Mouse (Mus musculus): Measurements from ENCODE around the gene Gapdh. TPM values are rescaled to one million over a fixed set of nuclear protein-coding genes. Genes with fewer than 3 reads are reported as not detected.

The Gapdh gene
- total RNA-seq, 1 experiment, result 2,407 TPM

DNA sequence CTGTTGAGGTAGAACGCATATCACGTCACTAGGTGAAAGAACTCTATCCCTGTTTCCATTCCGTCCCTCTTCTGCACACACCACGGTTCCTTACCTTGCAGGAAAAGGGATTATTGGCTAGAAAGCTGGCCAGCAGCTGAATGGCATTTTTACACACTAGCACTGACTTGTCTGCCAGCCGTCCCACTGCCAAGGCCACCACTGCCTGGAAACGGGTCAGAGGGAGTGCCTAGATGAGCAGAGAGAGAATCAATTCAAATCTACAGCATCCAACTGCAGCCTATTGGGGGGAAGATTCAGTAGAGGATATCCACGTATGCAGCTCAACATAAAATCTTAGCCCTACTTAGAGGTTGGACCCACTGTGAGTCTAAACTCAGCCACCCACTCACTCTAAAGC, 13.3 kb upstream of the Gapdh start:
- no peak for DNase-seq (ENCODE audit: low read depth, low spot score)
- TF ChIP-seq MAFK (IDR thresholded peaks at IDR 0.05; ENCODE audit: insufficient read depth, low read depth, low read length) (no peak), CHD2 (IDR thresholded peaks at IDR 0.05; ENCODE audit: low read depth, low read length) (no peak), HCFC1 (IDR thresholded peaks at IDR 0.05; ENCODE audit: borderline replicate concordance, insufficient read depth, low read length) (no peak), ZNF384 (IDR thresholded peaks at IDR 0.05; ENCODE audit: low read depth, low read length) (no peak), ZC3H11A (IDR thresholded peaks at IDR 0.05; ENCODE audit: borderline replicate concordance, low read depth, low read length) (no peak)
- in situ Hi-C loops (cut with MboI; ENCODE audit: low sequenced_read_pairs in 2 of 2, unreplicated experiment in 2 of 2), result no loop called here

DNA sequence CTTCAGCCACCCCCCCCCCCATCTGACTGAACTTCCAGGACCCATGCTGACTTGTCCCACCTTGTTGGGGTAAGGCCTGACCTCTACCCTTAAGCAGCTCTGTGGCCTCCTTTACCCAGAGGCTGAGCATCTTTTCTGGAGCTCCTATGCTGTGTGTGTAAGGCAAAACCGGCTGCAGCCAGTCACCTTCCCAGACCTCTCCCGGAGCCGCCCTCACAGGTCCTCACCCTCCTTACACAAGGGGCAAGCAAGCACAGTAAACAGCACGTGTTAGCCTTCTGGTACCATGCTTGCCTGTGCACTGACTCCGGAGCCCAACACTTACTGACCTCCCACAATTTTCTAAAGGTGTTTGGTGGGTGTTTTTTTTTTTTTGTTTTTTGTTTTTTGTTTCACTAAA, 9.2 kb upstream of the Gapdh start:
- Histone ChIP-seq H3K9me3 (ENCODE audit: control insufficient read depth, insufficient read depth, low read depth, low read length) (no peaks in the 10 kb centered on the region), H3K9ac (ENCODE audit: insufficient read depth, low read depth, low read length, poor library complexity, severe bottlenecking) (no peak overlapping the region), H3K27ac (ENCODE audit: insufficient read depth, low read depth, low read length, poor library complexity, severe bottlenecking) (no peak overlapping the region), H3K4me3 (ENCODE audit: insufficient read depth in 1 of 2, low read depth in 1 of 2, low read length in 2 of 2, poor library complexity in 1 of 2, severe bottlenecking in 1 of 2) (no peak overlapping the region), H3K4me1 (ENCODE audit: control insufficient read depth in 2 of 2, insufficient read depth in 2 of 2, low read length in 2 of 2, poor library complexity in 1 of 2) (peaks cover 15 to 20% of the 10 kb centered on the region in 2 experiments; a peak in 2 of 4 replicates), H3K36me3 (ENCODE audit: control insufficient read depth, insufficient read depth, low read length, poor library complexity, severe bottlenecking) (peaks cover 84% of the 10 kb centered on the region)
- TF ChIP-seq MAFK (IDR thresholded peaks at IDR 0.05; ENCODE audit: insufficient read depth, low read depth, low read length) (no peak), CHD2 (IDR thresholded peaks at IDR 0.05; ENCODE audit: low read depth, low read length) (no peak), HCFC1 (IDR thresholded peaks at IDR 0.05; ENCODE audit: borderline replicate concordance, insufficient read depth, low read length) (no peak), ZNF384 (IDR thresholded peaks at IDR 0.05; ENCODE audit: low read depth, low read length) (no peak), ZC3H11A (IDR thresholded peaks at IDR 0.05; ENCODE audit: borderline replicate concordance, low read depth, low read length) (no peak)
- in situ Hi-C loops (cut with MboI; ENCODE audit: low sequenced_read_pairs in 2 of 2, unreplicated experiment in 2 of 2), result no loop called here
- no peak for DNase-seq (ENCODE audit: low read depth, low spot score)

More for the DNA sequence above, 13.3 kb upstream of the Gapdh start:
- no peak overlapping the region for H3K27ac ChIP-seq (ENCODE audit: insufficient read depth, low read depth, low read length, poor library complexity, severe bottlenecking)
- H3K4me1 ChIP-seq (ENCODE audit: control insufficient read depth in 2 of 2, insufficient read depth in 2 of 2, low read length in 2 of 2, poor library complexity in 1 of 2), result peaks cover 0 to 2% of the 10 kb centered on the region in 2 experiments; a peak in 1 of 4 replicates
- no peak overlapping the region for H3K4me3 ChIP-seq (ENCODE audit: insufficient read depth in 1 of 2, low read depth in 1 of 2, low read length in 2 of 2, poor library complexity in 1 of 2, severe bottlenecking in 1 of 2)
- H3K36me3 ChIP-seq (ENCODE audit: control insufficient read depth, insufficient read depth, low read length, poor library complexity, severe bottlenecking), result peaks cover 71% of the 10 kb centered on the region
- H3K9ac ChIP-seq (ENCODE audit: insufficient read depth, low read depth, low read length, poor library complexity, severe bottlenecking), result no peak overlapping the region
- H3K9me3 ChIP-seq (ENCODE audit: control insufficient read depth, insufficient read depth, low read depth, low read length), result no peaks in the 10 kb centered on the region

DNA sequence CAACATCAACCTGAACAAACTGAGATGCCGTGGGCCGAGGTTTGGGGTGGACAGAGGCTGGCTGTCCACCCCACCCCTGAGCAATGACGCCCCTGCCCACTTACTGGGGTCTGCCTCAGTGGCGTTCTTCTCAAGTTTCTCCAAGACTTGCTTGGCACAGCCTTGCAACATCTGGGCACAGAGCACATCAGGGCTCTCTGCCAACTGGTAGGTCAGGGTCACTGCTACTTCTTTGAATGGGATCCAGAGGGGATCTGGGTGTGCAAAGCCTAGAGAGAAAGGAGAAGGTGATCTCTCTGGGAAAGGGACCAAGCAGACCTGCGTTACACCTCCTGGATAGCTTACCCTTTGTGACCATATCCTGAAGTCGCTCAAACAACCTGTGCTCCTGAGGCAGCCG, 7.0 kb upstream of the Gapdh start:
- no peak overlapping the region for H3K27ac ChIP-seq (ENCODE audit: insufficient read depth, low read depth, low read length, poor library complexity, severe bottlenecking)
- H3K9ac ChIP-seq (ENCODE audit: insufficient read depth, low read depth, low read length, poor library complexity, severe bottlenecking), result no peak overlapping the region
- peaks cover 16 to 31% of the 10 kb centered on the region in 2 experiments; a peak in 2 of 4 replicates for H3K4me1 ChIP-seq (ENCODE audit: control insufficient read depth in 2 of 2, insufficient read depth in 2 of 2, low read length in 2 of 2, poor library complexity in 1 of 2)
- in situ Hi-C loops (cut with MboI; ENCODE audit: low sequenced_read_pairs in 2 of 2, unreplicated experiment in 2 of 2), result no loop called here
- H3K9me3 ChIP-seq (ENCODE audit: control insufficient read depth, insufficient read depth, low read depth, low read length), result no peaks in the 10 kb centered on the region
- no peak for TF ChIP-seq HCFC1 (IDR thresholded peaks at IDR 0.05; ENCODE audit: borderline replicate concordance, insufficient read depth, low read length)
- no peak for TF ChIP-seq ZC3H11A (IDR thresholded peaks at IDR 0.05; ENCODE audit: borderline replicate concordance, low read depth, low read length)
- no peak for TF ChIP-seq ZNF384 (IDR thresholded peaks at IDR 0.05; ENCODE audit: low read depth, low read length)
- TF ChIP-seq MAFK (IDR thresholded peaks at IDR 0.05; ENCODE audit: insufficient read depth, low read depth, low read length), result no peak
- no peak for TF ChIP-seq CHD2 (IDR thresholded peaks at IDR 0.05; ENCODE audit: low read depth, low read length)
- H3K36me3 ChIP-seq (ENCODE audit: control insufficient read depth, insufficient read depth, low read length, poor library complexity, severe bottlenecking), result peaks cover 86% of the 10 kb centered on the region
- no peak for DNase-seq (ENCODE audit: low read depth, low spot score)
- no peak overlapping the region for H3K4me3 ChIP-seq (ENCODE audit: insufficient read depth in 1 of 2, low read depth in 1 of 2, low read length in 2 of 2, poor library complexity in 1 of 2, severe bottlenecking in 1 of 2)

DNA sequence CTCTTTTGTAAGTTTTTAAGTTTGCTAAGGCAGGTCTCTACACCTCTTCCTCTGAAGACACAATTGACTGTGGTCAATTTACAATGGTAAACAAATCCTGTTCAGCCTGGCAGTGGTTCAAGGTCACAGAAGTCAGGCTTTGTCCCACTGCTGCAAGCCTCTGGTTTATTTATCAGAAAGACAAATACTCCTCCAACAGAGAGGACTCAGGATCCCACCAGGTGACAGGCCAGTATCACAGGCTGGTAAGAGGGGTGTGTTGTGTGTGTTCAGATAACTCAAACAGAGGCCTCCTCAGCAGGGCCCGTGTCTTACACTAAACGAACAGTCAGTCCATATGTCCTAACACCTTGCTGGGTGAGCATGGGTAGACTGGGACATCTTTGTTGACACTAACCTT, 6.2 kb upstream of the Gapdh start:
- TF ChIP-seq CHD2 (IDR thresholded peaks at IDR 0.05; ENCODE audit: low read depth, low read length), result no peak
- TF ChIP-seq MAFK (IDR thresholded peaks at IDR 0.05; ENCODE audit: insufficient read depth, low read depth, low read length), result no peak
- no peak for TF ChIP-seq ZC3H11A (IDR thresholded peaks at IDR 0.05; ENCODE audit: borderline replicate concordance, low read depth, low read length)
- no peak for TF ChIP-seq ZNF384 (IDR thresholded peaks at IDR 0.05; ENCODE audit: low read depth, low read length)
- no peak for TF ChIP-seq HCFC1 (IDR thresholded peaks at IDR 0.05; ENCODE audit: borderline replicate concordance, insufficient read depth, low read length)
- in situ Hi-C loops (cut with MboI; ENCODE audit: low sequenced_read_pairs in 2 of 2, unreplicated experiment in 2 of 2), result no loop called here
- Histone ChIP-seq H3K9me3 (ENCODE audit: control insufficient read depth, insufficient read depth, low read depth, low read length) (no peaks in the 10 kb centered on the region), H3K4me3 (ENCODE audit: insufficient read depth in 1 of 2, low read depth in 1 of 2, low read length in 2 of 2, poor library complexity in 1 of 2, severe bottlenecking in 1 of 2) (no peak overlapping the region; a peak in 1 of 4 replicates), H3K36me3 (ENCODE audit: control insufficient read depth, insufficient read depth, low read length, poor library complexity, severe bottlenecking) (peaks cover 86% of the 10 kb centered on the region), H3K4me1 (ENCODE audit: control insufficient read depth in 2 of 2, insufficient read depth in 2 of 2, low read length in 2 of 2, poor library complexity in 1 of 2) (peaks cover 16 to 35% of the 10 kb centered on the region in 2 experiments; a peak in 2 of 4 replicates), H3K27ac (ENCODE audit: insufficient read depth, low read depth, low read length, poor library complexity, severe bottlenecking) (no peak overlapping the region), H3K9ac (ENCODE audit: insufficient read depth, low read depth, low read length, poor library complexity, severe bottlenecking) (no peak overlapping the region)
- DNase-seq (ENCODE audit: low read depth, low spot score), result no peak
